Mouse (Mus musculus) embryonic facial prominence, embryonic 10.5 days (tissue): ENCODE measurements around the gene Doc2b. TPM values are rescaled to one million over a fixed set of nuclear protein-coding genes. Genes with fewer than 3 reads are reported as not detected.

ENCODE experiments used
- DNase-seq: peaks from one replicate; pipeline ENCODE4 v3.0.0-alpha.2; 2017; ENCODE audit warnings: low spot score
- H3K27ac ChIP-seq: fragments of 300-500 bp; sonication (generic); replicated peaks from 2 replicates; pipeline ENCODE4 v1.5.1; 2016; ENCODE audit warnings: mild to moderate bottlenecking
- H3K27me3 ChIP-seq: fragments of 300-500 bp; sonication (generic); replicated peaks from 2 replicates; pipeline ENCODE4 v1.6.1; 2016; ENCODE audit warnings: low read depth, mild to moderate bottlenecking; ENCODE audit not compliant: poor library complexity, severe bottlenecking
- H3K36me3 ChIP-seq: fragments of 300-500 bp; sonication (generic); replicated peaks from 2 replicates; pipeline ENCODE4 v1.6.1; 2016; ENCODE audit warnings: mild to moderate bottlenecking, moderate library complexity
- H3K4me1 ChIP-seq: fragments of 300-500 bp; sonication (generic); 2 replicates; pipeline ENCODE4 v1.6.1; 2016
- H3K4me3 ChIP-seq: fragments of 300-500 bp; sonication (generic); 2 replicates; pipeline ENCODE4 v1.5.1; 2016; ENCODE audit warnings: mild to moderate bottlenecking, moderate library complexity
- H3K9me3 ChIP-seq: fragments of 300-500 bp; sonication (generic); 2 replicates; pipeline ENCODE4 v1.6.1; 2016; ENCODE audit warnings: mild to moderate bottlenecking
- WGBS: fragments of 180-500 bp; shearing (Covaris S2); methylation state at CpG from one replicate; pipeline ENCODE4 v1.1.7; 2016; 5-methylcytosine and 5-hydroxymethylcytosine counted together
- polyA plus RNA-seq: library from polyadenylated mRNA; unstranded; fragments of >200 nt; fragmentation: Nextera tagmentation; extraction: Ambion mirVana; gene quantifications from 2 replicates; pipeline ENCODE4 v1.2.1, GENCODE M21; 2016

Gene Doc2b
- polyA plus RNA-seq, 1 experiment from 2014 or later: 0.22 TPM

GRCm38 (mm10) chr11:75811900-75812299, 16.1 kb upstream of the Doc2b start:
- Histone ChIP-seq H3K4me1 (peaks cover 17% of the 10 kb centered on the region), H3K27ac (no peak overlapping the region; the same call in 1 of the 2 replicates), H3K9me3 (no peaks in the 10 kb centered on the region), H3K4me3 (no peak overlapping the region), H3K36me3 (no peaks in the 10 kb centered on the region), H3K27me3 (no peaks in the 10 kb centered on the region)
- WGBS: 62% methylated on average over 3 of the region's 3 CpGs
- DNase-seq: no peak

GRCm38 (mm10) chr11:75810526-75810925, 14.7 kb upstream of the Doc2b start:
- no peaks in the 10 kb centered on the region for H3K9me3 ChIP-seq
- no peak for DNase-seq
- no peak overlapping the region for H3K27ac ChIP-seq
- H3K4me3 ChIP-seq: no peak overlapping the region
- peaks cover 17% of the 10 kb centered on the region for H3K4me1 ChIP-seq
- WGBS: 87% methylated on average over 3 of the region's 3 CpGs
- H3K36me3 ChIP-seq: no peaks in the 10 kb centered on the region
- no peaks in the 10 kb centered on the region for H3K27me3 ChIP-seq

- Histone ChIP-seq H3K4me1 (peaks cover 3% of the 10 kb centered on the region), H3K4me3 (no peak overlapping the region), H3K36me3 (no peaks in the 10 kb centered on the region), H3K9me3 (no peaks in the 10 kb centered on the region), H3K27me3 (no peaks in the 10 kb centered on the region), H3K27ac (no peak overlapping the region)
- WGBS: 56% methylated on average over 5 of the region's 5 CpGs
- no peak for DNase-seq
These were observed 11.6 kb upstream of the Doc2b start for GRCm38 (mm10) chr11:75807486-75807885.

- WGBS: 82% methylated on average over 7 of the region's 7 CpGs
These were observed 6.1 kb upstream of the Doc2b start for GRCm38 (mm10) chr11:75801771-75802550.

GRCm38 (mm10) chr11:75801369-75801768, 5.5 kb upstream of the Doc2b start:
- DNase-seq: no peak
- Histone ChIP-seq H3K4me3 (no peak overlapping the region), H3K4me1 (peaks cover under 1% of the 10 kb centered on the region; the same call in 1 of the 2 replicates), H3K27me3 (peaks cover 36% of the 10 kb centered on the region), H3K36me3 (no peaks in the 10 kb centered on the region), H3K27ac (no peak overlapping the region), H3K9me3 (no peaks in the 10 kb centered on the region)
- WGBS: 83% methylated on average over 4 of the region's 4 CpGs

More at GRCm38 (mm10) chr11:75801771-75802550, 6.1 kb upstream of the Doc2b start:
- Histone ChIP-seq H3K4me3 (no peak overlapping the region), H3K9me3 (no peaks in the 10 kb centered on the region), H3K4me1 (no peaks in the 10 kb centered on the region), H3K36me3 (no peaks in the 10 kb centered on the region), H3K27me3 (peaks cover 30% of the 10 kb centered on the region), H3K27ac (no peak overlapping the region)
- no peak for DNase-seq

DNA sequence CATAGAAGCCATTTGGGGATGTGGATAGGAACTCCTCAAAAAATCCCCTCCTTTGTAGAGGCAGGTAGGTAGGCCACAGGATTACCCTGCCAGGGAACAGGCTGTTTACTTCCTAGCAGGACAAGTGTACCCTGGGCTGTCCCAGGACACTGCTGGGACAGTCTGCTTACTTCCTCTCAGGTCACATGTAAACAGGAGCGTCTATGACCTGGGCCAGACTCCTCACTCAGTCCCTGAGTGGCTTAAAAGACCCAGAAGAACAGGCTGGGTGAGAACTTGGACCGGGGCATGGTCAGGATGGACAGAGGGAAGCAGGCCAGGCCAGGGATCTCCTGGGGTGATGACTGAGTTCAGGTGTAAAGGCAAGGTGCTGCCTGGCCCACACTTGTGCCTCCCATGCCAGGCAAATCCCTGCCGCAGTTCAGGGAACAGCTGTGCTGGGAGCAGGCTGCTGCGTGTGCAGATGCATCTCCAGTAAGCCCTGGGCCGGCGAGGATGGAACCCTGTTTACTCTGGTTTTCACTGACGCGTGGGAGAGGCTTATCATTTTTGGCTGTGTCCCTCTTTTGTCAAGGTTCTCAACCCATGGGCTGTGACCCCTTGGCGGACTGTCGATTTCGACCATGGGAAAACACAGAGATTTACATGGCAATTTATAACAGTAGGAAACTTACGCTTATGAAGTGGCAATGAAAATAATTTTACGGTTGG, 842 bp upstream of the Doc2b start:
- Histone ChIP-seq H3K9me3 (no peaks in the 10 kb centered on the region), H3K27me3 (peaks cover 82% of the 10 kb centered on the region), H3K27ac (no peak overlapping the region), H3K36me3 (no peaks in the 10 kb centered on the region), H3K4me1 (peaks cover 22% of the 10 kb centered on the region), H3K4me3 (peak overlapping the region; percentile 56; the same call in 1 of the 2 replicates)
- no peak for DNase-seq
- 75% methylated on average over 13 of the region's 13 CpGs for WGBS

DNA sequence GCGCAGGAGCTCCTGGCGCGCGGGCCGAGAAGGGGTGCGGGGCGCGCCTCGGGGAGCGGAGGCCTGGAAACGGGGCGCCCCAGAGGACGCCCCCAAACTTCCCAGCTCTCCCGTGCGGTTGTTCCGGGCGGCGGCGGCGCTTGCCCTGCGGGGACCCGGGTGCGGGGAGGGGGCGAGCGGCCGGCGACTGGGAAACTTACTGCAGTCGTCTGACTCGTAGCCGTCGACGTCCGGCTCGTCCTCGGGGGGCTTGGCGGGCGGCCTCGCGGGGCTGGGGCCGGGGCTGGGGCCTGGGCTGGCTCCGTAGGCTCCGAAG, 570 bp downstream of the Doc2b start:
- DNase-seq: peak; percentile 40
- peaks cover 22% of the 10 kb centered on the region for H3K4me1 ChIP-seq
- peak overlapping the region; percentile 72 for H3K27ac ChIP-seq
- no peaks in the 10 kb centered on the region for H3K9me3 ChIP-seq
- peak overlapping the region; percentile 56 for H3K4me3 ChIP-seq
- peaks cover 93% of the 10 kb centered on the region for H3K27me3 ChIP-seq
- H3K36me3 ChIP-seq: no peaks in the 10 kb centered on the region
- WGBS: 2% methylated on average over 42 of the region's 42 CpGs

DNA sequence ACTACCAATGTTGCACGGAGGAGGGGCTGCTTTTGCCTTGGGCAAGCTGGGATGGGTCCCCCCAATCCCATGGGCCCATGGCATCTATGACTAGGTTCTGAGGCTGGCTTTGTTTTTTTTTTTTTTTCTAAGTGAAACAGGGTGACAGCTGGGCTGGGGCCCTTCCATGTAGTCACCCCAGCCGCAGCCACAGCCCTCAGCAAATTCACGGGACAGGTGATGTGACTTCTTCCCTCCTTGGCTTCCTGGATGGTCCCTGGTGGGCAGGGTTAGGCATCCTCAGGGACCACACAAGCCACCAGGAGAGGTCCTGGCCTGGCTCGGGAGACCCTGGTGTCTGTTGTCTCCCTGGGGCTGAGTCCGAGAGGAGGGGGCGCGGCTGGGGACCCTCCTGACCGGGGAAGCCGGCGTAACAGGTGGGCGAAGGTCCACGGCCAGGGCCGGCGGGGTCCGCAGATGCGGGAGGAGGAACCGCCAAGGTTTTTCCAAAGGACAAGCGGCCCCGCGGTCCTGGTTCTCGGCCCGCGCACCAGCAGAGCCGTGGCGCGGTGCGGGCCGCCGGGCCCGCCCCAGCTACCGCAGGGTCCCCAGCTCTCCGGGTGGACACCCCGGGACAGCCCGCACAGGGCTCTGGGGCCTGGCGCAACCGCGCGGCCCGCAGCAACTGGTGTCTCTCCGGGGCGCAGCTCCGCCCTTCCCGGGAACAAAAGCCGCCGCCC, 1.1 kb downstream of the Doc2b start:
- WGBS: 5% methylated on average over 45 of the region's 45 CpGs
- H3K27ac ChIP-seq: peak overlapping the region; percentile 72
- peak overlapping the region; percentile 56 for H3K4me3 ChIP-seq
- H3K4me1 ChIP-seq: peaks cover 22% of the 10 kb centered on the region
- H3K9me3 ChIP-seq: no peaks in the 10 kb centered on the region
- peaks cover 96% of the 10 kb centered on the region for H3K27me3 ChIP-seq
- no peaks in the 10 kb centered on the region for H3K36me3 ChIP-seq
- DNase-seq: peak; percentile 51

- WGBS: 71% methylated on average over 5 of the region's 5 CpGs
- Histone ChIP-seq H3K27ac (no peak overlapping the region), H3K4me1 (peaks cover 23% of the 10 kb centered on the region), H3K4me3 (no peak overlapping the region), H3K9me3 (no peaks in the 10 kb centered on the region), H3K36me3 (no peaks in the 10 kb centered on the region), H3K27me3 (peaks cover 89% of the 10 kb centered on the region)
- DNase-seq: no peak
These were observed 2.5 kb downstream of the Doc2b start for GRCm38 (mm10) chr11:75793351-75793750.

DNA sequence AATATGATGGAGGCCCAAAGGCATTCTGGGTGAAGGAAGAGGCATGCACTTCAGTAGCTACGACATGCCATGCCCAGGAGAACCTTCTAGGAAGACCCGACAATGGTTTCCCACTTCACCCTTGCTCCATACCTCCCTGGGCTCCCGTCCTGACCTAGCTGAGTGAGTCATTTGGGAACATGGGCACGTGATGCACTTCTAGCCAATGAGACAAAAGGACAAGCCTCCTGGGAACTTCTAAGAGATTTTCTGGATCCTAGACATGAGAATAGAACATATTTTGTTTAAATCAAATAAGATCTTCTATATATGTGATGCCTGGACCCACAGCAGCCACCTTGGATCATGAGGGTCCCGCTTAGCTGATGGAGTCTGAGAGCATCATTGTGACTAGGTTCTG, 3.3 kb downstream of the Doc2b start:
- H3K27ac ChIP-seq: no peak overlapping the region
- H3K9me3 ChIP-seq: no peaks in the 10 kb centered on the region
- DNase-seq: no peak
- 79% methylated on average over 5 of the region's 5 CpGs for WGBS
- H3K36me3 ChIP-seq: no peaks in the 10 kb centered on the region
- H3K4me1 ChIP-seq: peaks cover 26% of the 10 kb centered on the region
- no peak overlapping the region for H3K4me3 ChIP-seq
- peaks cover 81% of the 10 kb centered on the region for H3K27me3 ChIP-seq

- Histone ChIP-seq H3K36me3 (no peaks in the 10 kb centered on the region), H3K27ac (no peak overlapping the region; the same call in 1 of the 2 replicates), H3K27me3 (peaks cover 28% of the 10 kb centered on the region), H3K9me3 (no peaks in the 10 kb centered on the region), H3K4me3 (no peak overlapping the region), H3K4me1 (peaks cover 4% of the 10 kb centered on the region; the same call in 1 of the 2 replicates)
- 80% methylated on average over 8 of the region's 8 CpGs for WGBS
- DNase-seq: no peak
These were observed 10.0 kb downstream of the Doc2b start for GRCm38 (mm10) chr11:75785897-75786296.

DNA sequence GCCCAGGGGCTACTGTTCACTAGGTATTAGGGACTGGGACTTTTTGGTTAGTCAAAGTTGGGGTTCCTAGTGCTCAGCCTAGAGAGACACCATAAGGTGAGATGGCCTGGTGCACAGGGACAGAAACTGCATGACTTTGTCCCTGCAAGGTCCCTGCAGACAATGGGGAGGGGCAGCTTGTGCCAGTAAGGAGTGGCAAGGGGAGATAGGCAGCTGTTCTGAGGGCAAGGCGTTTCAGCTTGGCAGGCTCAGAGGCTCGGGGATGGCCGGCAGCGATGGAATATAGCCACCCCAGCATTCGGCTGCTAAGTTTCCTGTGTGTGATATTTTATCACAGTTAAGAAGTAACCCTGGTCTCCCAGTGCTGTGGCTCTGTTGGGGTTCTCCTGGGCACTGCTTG, 12.1 kb downstream of the Doc2b start:
- Histone ChIP-seq H3K36me3 (no peaks in the 10 kb centered on the region), H3K4me1 (peaks cover 4% of the 10 kb centered on the region; the same call in 1 of the 2 replicates), H3K27me3 (0 out of 2 replicates have a peak, but pooled peaks cover 18% of the 10 kb centered on the region), H3K27ac (no peak overlapping the region), H3K9me3 (no peaks in the 10 kb centered on the region), H3K4me3 (no peak overlapping the region)
- WGBS: 85% methylated on average over 5 of the region's 5 CpGs
- no peak for DNase-seq
